17 mouse cellular contexts compared by ENCODE assay signal in the genomic region with DNA sequence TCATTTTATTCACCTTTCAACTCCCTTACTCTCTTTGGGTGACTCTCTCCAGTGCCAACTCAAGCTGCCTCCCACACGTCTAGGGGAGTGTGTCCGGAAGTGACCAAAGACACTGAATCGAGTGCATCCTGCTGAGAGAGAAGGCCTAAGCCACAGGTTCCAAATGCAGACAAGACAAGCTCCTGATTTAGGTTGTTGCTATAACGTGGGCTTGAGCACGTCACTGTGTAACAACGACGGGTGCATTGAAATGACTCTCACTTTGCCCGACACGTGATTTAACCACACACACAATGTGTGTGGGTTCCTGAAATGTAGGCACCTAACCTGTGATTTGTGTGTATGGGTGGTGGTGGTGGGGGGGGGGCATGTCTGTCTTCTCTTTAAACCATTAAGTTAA. TPM values are rescaled to one million over a fixed set of nuclear protein-coding genes. Genes with fewer than 3 reads are reported as not detected.
A peak's percentile ranks its signal among the peaks of the same experiment; 100 is the strongest.
DNase-seq lines count a peak whose midpoint lies in the region; ATAC-seq lines count a peak whose summit lies in the region.
"Had no signal": no experiment of that assay in that cellular context is flagged by ENCODE, and none has a peak within 500 bp of the region (broad histone marks: within the 10 kb centered on the region; RNA-seq: fewer than 3 reads in every experiment).

No protein-coding gene starts in this region.

- H3K27ac ChIP-seq in hindbrain, embryonic 10.5 days = no peak overlapping the region
- H3K27ac ChIP-seq: embryonic facial prominence, embryonic 13.5 days; heart, embryonic 13.5 days; kidney, embryonic 15.5 days; limb, embryonic 12.5 days; liver, embryonic 14.5 days; midbrain, embryonic 13.5 days had no signal

- H3K9me3 ChIP-seq in hindbrain, embryonic 10.5 days = no peaks in the 10 kb centered on the region
- H3K9me3 ChIP-seq: embryonic facial prominence, embryonic 13.5 days; heart, embryonic 13.5 days; kidney, embryonic 15.5 days; limb, embryonic 12.5 days; midbrain, embryonic 13.5 days had no signal

- peak; percentile 42 for ATAC-seq in activated CD4-positive, CD25-positive, alpha-beta regulatory T cell, adult 4 months
- ATAC-seq in cerebellum, adult (ENCODE audit: insufficient number of reproducible peaks, low FRiP score, low TSS enrichment) = no peak
- ATAC-seq: midbrain, embryonic 13.5 days had no signal

- H3K36me3 ChIP-seq in splenic B cell, adult 2 months (ENCODE audit: control insufficient read depth, insufficient read depth, low read length, poor library complexity, severe bottlenecking) = no peaks in the 10 kb centered on the region
- H3K36me3 ChIP-seq in hindbrain, embryonic 10.5 days = no peaks in the 10 kb centered on the region
- H3K36me3 ChIP-seq: embryonic facial prominence, embryonic 13.5 days; heart, embryonic 13.5 days; kidney, embryonic 15.5 days; limb, embryonic 12.5 days; midbrain, embryonic 13.5 days had no signal

- peaks cover 56% of the 10 kb centered on the region for H3K4me1 ChIP-seq in hindbrain, embryonic 10.5 days (replicated peaks)

- peak; percentile 21 for DNase-seq in kidney, adult 9 months
- DNase-seq in kidney, adult 18-20 months = no peak
- peak; percentile 75 for DNase-seq in CD4-positive helper T cell, adult 2 months (ENCODE audit: low read depth, low spot score)
- DNase-seq in splenic B cell, adult 2 months (ENCODE audit: low read depth, low spot score) = peak; percentile 60
- DNase-seq in cerebellum, adult 18-20 months = no peak
- DNase-seq in hindbrain, embryonic 10.5 days (ENCODE audit: low spot score) = no peak
- DNase-seq: adrenal gland, postnatal 10 days; cerebellum, adult 9-10 months; heart, postnatal 4 days had no signal

- 84% methylated on average over 9 of the region's 9 CpGs for WGBS in hindbrain, embryonic 10.5 days

- no peak overlapping the region for H3K4me3 ChIP-seq in hindbrain, embryonic 10.5 days
- H3K4me3 ChIP-seq: embryonic facial prominence, embryonic 13.5 days; heart, embryonic 13.5 days; kidney, embryonic 15.5 days; limb, embryonic 12.5 days had no signal

- H3K27me3 ChIP-seq in splenic B cell, adult 2 months (ENCODE audit: control insufficient read depth, insufficient read depth, low read length, poor library complexity, severe bottlenecking) = no peaks in the 10 kb centered on the region
- H3K27me3 ChIP-seq in hindbrain, embryonic 10.5 days (ENCODE audit: insufficient read depth, poor library complexity, severe bottlenecking) = no peaks in the 10 kb centered on the region
- H3K27me3 ChIP-seq: embryonic facial prominence, embryonic 13.5 days; heart, embryonic 13.5 days; kidney, embryonic 15.5 days; limb, embryonic 12.5 days; midbrain, embryonic 13.5 days had no signal

RNA-seq across cellular contexts. Expression of a gene that starts 3.4 kb away (rescaled TPM):
- polyA plus RNA-seq in activated CD4-positive, CD25-positive, alpha-beta regulatory T cell, adult 4 months (2017; shearing (Covaris generic)) = 1 to 10 TPM; 2.7 to 3.2 TPM
- 52.3 and 71.6 TPM in 2 replicates for polyA plus RNA-seq in hindbrain, embryonic 10.5 days (2016; fragmentation: Nextera tagmentation; extraction: Ambion mirVana)

Comparison
In these comparisons a context has a peak if more than half of its experiments do, and no peak if none do; other contexts are left out.
1. DNase-seq: peak in kidney, adult 9 months (single experiment), CD4-positive helper T cell, adult 2 months (single experiment) and splenic B cell, adult 2 months (single experiment); none in kidney, adult 18-20 months (single experiment), cerebellum, adult 18-20 months (0 of 2) and hindbrain, embryonic 10.5 days (single experiment).
2. RNA of a gene that starts 3.4 kb away (polyA plus RNA-seq): 52.3 to 71.6 TPM in hindbrain, embryonic 10.5 days; 2.7 to 3.2 TPM in activated CD4-positive, CD25-positive, alpha-beta regulatory T cell, adult 4 months; every median in the first group is over 10 times any median in the second.